Mouse (Mus musculus): ENCODE measurements around the gene Csta1.
"Not testable (repeated sequence)": the region's sequence is repeated elsewhere in the genome, so short reads cannot be mapped to it uniquely, and the experiment has no call there.

Csta1 gene

GRCm38 (mm10) chr16:36131141-36131540, at the start of gene Csta1:
Gene Csta1 (minus strand): TSS chr16:36131241.
- no peak for DNase-seq (ENCODE audit: extremely low read depth, insufficient read length, low spot score)

GRCm38 (mm10) chr16:36179910-36180309, 48.9 kb upstream of the Csta1 start:
- DNase-seq (ENCODE audit: extremely low read depth, insufficient read length, low spot score): no peak

GRCm38 (mm10) chr16:36176108-36176507, 45.1 kb upstream of the Csta1 start:
- no peak for DNase-seq (ENCODE audit: extremely low read depth, insufficient read length, low spot score)

GRCm38 (mm10) chr16:36167841-36168240, 36.8 kb upstream of the Csta1 start:
- DNase-seq (ENCODE audit: extremely low read depth, insufficient read length, low spot score): not testable (repeated sequence)

- DNase-seq (ENCODE audit: extremely low read depth, insufficient read length, low spot score): no peak
These were observed 25.4 kb upstream of the Csta1 start, which contains the start of gene Stfa2l1 for GRCm38 (mm10) chr16:36156402-36156975. Gene Stfa2l1 (plus strand): TSS chr16:36156811.

- DNase-seq (ENCODE audit: extremely low read depth, insufficient read length, low spot score): no peak
These were observed 7.2 kb upstream of the Csta1 start for GRCm38 (mm10) chr16:36138201-36138600.

- DNase-seq (ENCODE audit: extremely low read depth, insufficient read length, low spot score): no peak
These were observed 2.9 kb downstream of the Csta1 start for GRCm38 (mm10) chr16:36128092-36128491.

GRCm38 (mm10) chr16:36115751-36116150, 15.3 kb downstream of the Csta1 start:
- DNase-seq (ENCODE audit: extremely low read depth, insufficient read length, low spot score): not testable (repeated sequence)

GRCm38 (mm10) chr16:36111486-36111885, 19.6 kb downstream of the Csta1 start:
- not testable (repeated sequence) for DNase-seq (ENCODE audit: extremely low read depth, insufficient read length, low spot score)

GRCm38 (mm10) chr16:36102211-36102610, 28.8 kb downstream of the Csta1 start:
- DNase-seq (ENCODE audit: extremely low read depth, insufficient read length, low spot score): no peak

GRCm38 (mm10) chr16:36101526-36101925, 29.5 kb downstream of the Csta1 start:
- no peak for DNase-seq (ENCODE audit: extremely low read depth, insufficient read length, low spot score)

- DNase-seq (ENCODE audit: extremely low read depth, insufficient read length, low spot score): not testable (repeated sequence)
These were observed 33.1 kb downstream of the Csta1 start for GRCm38 (mm10) chr16:36097813-36098499.

GRCm38 (mm10) chr16:36094079-36094478, 37.0 kb downstream of the Csta1 start:
- DNase-seq (ENCODE audit: extremely low read depth, insufficient read length, low spot score): no peak

GRCm38 (mm10) chr16:36090785-36091509, 40.1 kb downstream of the Csta1 start:
- DNase-seq (ENCODE audit: extremely low read depth, insufficient read length, low spot score): no peak

GRCm38 (mm10) chr16:36089850-36090616, 41.0 kb downstream of the Csta1 start:
- no peak for DNase-seq (ENCODE audit: extremely low read depth, insufficient read length, low spot score)

- no peak for DNase-seq (ENCODE audit: extremely low read depth, insufficient read length, low spot score)
These were observed 42.0 kb downstream of the Csta1 start for GRCm38 (mm10) chr16:36089065-36089464.

GRCm38 (mm10) chr16:36087846-36088245, 43.2 kb downstream of the Csta1 start:
- no peak for DNase-seq (ENCODE audit: extremely low read depth, insufficient read length, low spot score)

GRCm38 (mm10) chr16:36079916-36080315, 51.1 kb downstream of the Csta1 start:
- DNase-seq (ENCODE audit: extremely low read depth, insufficient read length, low spot score): no peak

GRCm38 (mm10) chr16:36074772-36075171, 56.3 kb downstream of the Csta1 start:
- no peak for DNase-seq (ENCODE audit: extremely low read depth, insufficient read length, low spot score)

GRCm38 (mm10) chr16:36072410-36073011, 58.5 kb downstream of the Csta1 start:
- DNase-seq (ENCODE audit: extremely low read depth, insufficient read length, low spot score): no peak
